8 mouse cellular contexts compared by ENCODE assay signal in the genomic region with DNA sequence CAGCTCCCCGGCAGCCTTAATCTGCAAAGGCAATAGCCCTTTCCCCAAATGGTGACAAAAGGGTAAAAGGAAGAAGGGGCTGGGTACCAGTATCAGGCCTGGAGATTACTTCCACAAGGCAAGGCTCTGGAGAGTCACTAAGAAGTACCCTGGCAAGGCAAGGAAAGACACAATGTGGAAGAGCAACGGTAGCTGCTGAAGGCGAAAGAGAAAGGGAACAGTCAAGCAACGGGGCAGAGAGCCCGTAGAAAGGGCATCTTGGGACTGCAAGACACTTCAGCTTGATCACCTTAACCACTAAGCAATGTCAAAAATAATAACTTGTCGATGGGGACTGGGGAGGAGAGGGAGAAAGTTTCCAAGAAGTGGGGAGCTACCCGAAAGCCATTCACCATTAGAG.
DNase-seq lines count a peak whose midpoint lies in the region; ATAC-seq and TF ChIP-seq lines count a peak whose summit lies in the region.

No protein-coding gene starts in this region.

- H3K4me1 ChIP-seq in kidney, embryonic 16.5 days (ENCODE audit: insufficient read depth, low read length): peaks cover 11% of the 10 kb centered on the region
- no peaks in the 10 kb centered on the region for H3K4me1 ChIP-seq in kidney, adult 2 months (ENCODE audit: control insufficient read depth, insufficient read depth, low read length)
- H3K4me1 ChIP-seq in embryonic fibroblast, embryonic 13.5 days (ENCODE audit: control insufficient read depth, insufficient read depth, low read length): 0 out of 2 replicates have a peak, but pooled peaks cover 3% of the 10 kb centered on the region
- H3K4me1 ChIP-seq in hindbrain, postnatal 0 days (ENCODE audit: insufficient read depth, low read length): peaks cover 8% of the 10 kb centered on the region; the same call in 1 of the 2 replicates
- H3K4me1 ChIP-seq in neural tube, embryonic 12.5 days: peaks cover 8% of the 10 kb centered on the region; the same call in 1 of the 2 replicates

- H3K9me3 ChIP-seq in kidney, embryonic 16.5 days (ENCODE audit: low read length): no peaks in the 10 kb centered on the region
- no peaks in the 10 kb centered on the region for H3K9me3 ChIP-seq in hindbrain, postnatal 0 days (ENCODE audit: low read length)
- no peaks in the 10 kb centered on the region for H3K9me3 ChIP-seq in neural tube, embryonic 12.5 days

- peak overlapping the region; percentile 64 for H3K4me3 ChIP-seq in kidney, embryonic 16.5 days (ENCODE audit: low read length)
- H3K4me3 ChIP-seq in kidney, adult 2 months (ENCODE audit: insufficient read depth, low read depth, low read length): no peak overlapping the region; the same call in 1 of the 2 replicates
- peak overlapping the region; percentile 86 for H3K4me3 ChIP-seq in embryonic fibroblast, embryonic 13.5 days (ENCODE audit: insufficient read depth, low read length)
- H3K4me3 ChIP-seq in hindbrain, postnatal 0 days (ENCODE audit: low read length): peak overlapping the region; percentile 77
- H3K4me3 ChIP-seq in neural tube, embryonic 12.5 days: peak overlapping the region; percentile 67

- WGBS in kidney, embryonic 16.5 days: 20% methylated on average over 7 of the region's 7 CpGs
- 21% methylated on average over 7 of the region's 7 CpGs for WGBS in kidney, adult 2 months
- WGBS in hindbrain, postnatal 0 days: 15% methylated on average over 7 of the region's 7 CpGs
- 12% methylated on average over 7 of the region's 7 CpGs for WGBS in neural tube, embryonic 12.5 days

- H3K36me3 ChIP-seq in kidney, embryonic 16.5 days (ENCODE audit: insufficient read depth, low read length): no peaks in the 10 kb centered on the region
- no peaks in the 10 kb centered on the region for H3K36me3 ChIP-seq in kidney, adult 2 months (ENCODE audit: control insufficient read depth, insufficient read depth, low read length)
- H3K36me3 ChIP-seq in hindbrain, postnatal 0 days (ENCODE audit: insufficient read depth, low read length): no peaks in the 10 kb centered on the region
- H3K36me3 ChIP-seq in neural tube, embryonic 12.5 days: no peaks in the 10 kb centered on the region

- TF ChIP-seq CTCF in kidney, adult 2 months (conservative IDR thresholded peaks at IDR 0.05; ENCODE audit: insufficient read depth, insufficient read length, low read depth, low read length): no peak
- TF ChIP-seq CTCF in embryonic fibroblast, embryonic 13.5 days (IDR thresholded peaks at IDR 0.05; ENCODE audit: borderline replicate concordance, insufficient read depth, low read length): no peak
- TF ChIP-seq CTCF in hindbrain, postnatal 0 days (IDR thresholded peaks at IDR 0.05; ENCODE audit: low read depth): no peak

- H3K27ac ChIP-seq in kidney, embryonic 16.5 days (ENCODE audit: low read length): no peak overlapping the region
- no peak overlapping the region for H3K27ac ChIP-seq in kidney, adult 2 months (ENCODE audit: insufficient read depth, low read depth, low read length)
- H3K27ac ChIP-seq in embryonic fibroblast, embryonic 13.5 days (ENCODE audit: insufficient read depth, low read length): 0 out of 2 replicates have a peak overlapping the region, but pooled peaks have one; percentile 1
- no peak overlapping the region for H3K27ac ChIP-seq in hindbrain, postnatal 0 days
- H3K27ac ChIP-seq in neural tube, embryonic 12.5 days: no peak overlapping the region

- peak overlapping the region; percentile 99 for H3K4me2 ChIP-seq in kidney, embryonic 16.5 days (replicated peaks; ENCODE audit: low read depth, low read length)
- H3K4me2 ChIP-seq in hindbrain, postnatal 0 days (ENCODE audit: low read depth, low read length): peak overlapping the region; percentile 90
- peak overlapping the region; percentile 96 for H3K4me2 ChIP-seq in neural tube, embryonic 12.5 days (replicated peaks)

- no peak for ATAC-seq in kidney, embryonic 16.5 days (ENCODE audit: low FRiP score, low TSS enrichment)
- ATAC-seq in hindbrain, postnatal 0 days: no peak
- no peak for ATAC-seq in neural tube, embryonic 12.5 days (ENCODE audit: low FRiP score, low read depth)

- no peak for TF ChIP-seq POLR2A in kidney, adult 2 months (IDR thresholded peaks at IDR 0.05; ENCODE audit: low read depth, low read length)
- TF ChIP-seq POLR2A in embryonic fibroblast, embryonic 13.5 days (IDR thresholded peaks at IDR 0.05; ENCODE audit: low read depth, low read length): no peak

- peaks cover 46% of the 10 kb centered on the region for H3K27me3 ChIP-seq in kidney, embryonic 16.5 days (ENCODE audit: insufficient read depth, low read length)
- no peaks in the 10 kb centered on the region for H3K27me3 ChIP-seq in kidney, adult 2 months (replicated peaks; ENCODE audit: control insufficient read depth, insufficient read depth, low read length)
- no peaks in the 10 kb centered on the region for H3K27me3 ChIP-seq in hindbrain, postnatal 0 days (ENCODE audit: insufficient read depth, low read length)
- peaks cover 23% of the 10 kb centered on the region for H3K27me3 ChIP-seq in neural tube, embryonic 12.5 days (replicated peaks)

- 0 out of 2 replicates have a peak overlapping the region, but pooled peaks have one; percentile 36 for H3K9ac ChIP-seq in kidney, embryonic 16.5 days (replicated peaks; ENCODE audit: low read length)
- H3K9ac ChIP-seq in hindbrain, postnatal 0 days (replicated peaks; ENCODE audit: low read length): peak overlapping the region; percentile 87; the same call in 1 of the 2 replicates
- peak overlapping the region; percentile 82; the same call in 1 of the 2 replicates for H3K9ac ChIP-seq in neural tube, embryonic 12.5 days

- DNase-seq in kidney, adult 2 months: no peak
- no peak for DNase-seq in hindbrain, postnatal 0 days (ENCODE audit: low spot score)
- DNase-seq in spleen, postnatal 36 days (ENCODE audit: low spot score in 2 of 2): no peak
- no peak for DNase-seq in urinary bladder, postnatal 4 days (ENCODE audit: low spot score in 2 of 2)
- DNase-seq in thymus, postnatal 0 days (ENCODE audit: low spot score): no peak

Comparison
In these comparisons a context has a peak if more than half of its experiments do, and no peak if none do; other contexts are left out.
1. H3K9ac ChIP-seq: peak in every context shown above with its lines; median percentile 87 in hindbrain, postnatal 0 days; 82 in neural tube, embryonic 12.5 days; 36 in kidney, embryonic 16.5 days.